Mouse (Mus musculus) kidney, adult 11 months (tissue): ENCODE data around the gene Raver1.

Source experiments
- DNase-seq: peaks from one replicate; pipeline ENCODE4 v3.0.0; 2022

Gene Raver1

DNA sequence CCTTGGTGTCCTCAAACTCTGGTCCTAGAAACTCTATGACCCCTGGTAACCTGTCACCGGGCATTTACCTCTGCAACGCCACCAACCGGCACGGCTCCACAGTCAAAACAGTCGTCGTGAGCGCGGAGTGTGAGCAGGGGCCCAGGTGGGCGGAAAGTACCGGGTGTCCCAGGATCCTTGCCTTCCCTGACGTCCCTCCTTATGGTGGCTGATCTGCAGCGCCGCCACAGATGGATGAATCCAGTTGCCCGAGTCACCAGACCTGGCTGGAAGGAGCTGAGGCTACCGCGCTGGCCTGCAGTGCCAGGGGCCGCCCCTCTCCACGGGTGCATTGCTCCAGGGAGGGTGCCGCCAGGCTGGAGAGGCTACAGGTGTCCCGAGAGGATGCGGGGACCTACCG, 55.1 kb downstream of the Raver1 start:
- DNase-seq = no peak

GRCm38 (mm10) chr9:21036161-21036560, 55.6 kb downstream of the Raver1 start:
- DNase-seq = no peak

DNA sequence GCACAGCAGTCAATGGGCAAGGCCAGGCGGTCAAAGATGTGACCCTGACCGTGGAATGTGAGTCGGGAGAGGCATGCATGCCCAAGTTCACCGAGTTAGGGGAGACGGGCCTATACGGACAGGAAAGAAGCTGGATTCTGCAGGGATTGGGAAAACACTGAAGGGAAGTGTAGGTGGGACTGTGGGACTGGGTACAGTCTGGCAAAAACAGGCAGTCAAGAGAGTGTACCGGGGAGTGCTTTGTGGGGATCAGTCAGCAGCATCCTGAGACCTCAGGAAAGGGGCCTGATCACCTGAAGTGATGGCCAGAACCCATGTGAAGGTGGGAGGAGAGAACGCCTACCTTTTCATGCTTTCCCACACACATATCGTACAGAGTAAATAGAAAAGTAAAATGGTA, 56.2 kb downstream of the Raver1 start:
- no peak for DNase-seq

DNA sequence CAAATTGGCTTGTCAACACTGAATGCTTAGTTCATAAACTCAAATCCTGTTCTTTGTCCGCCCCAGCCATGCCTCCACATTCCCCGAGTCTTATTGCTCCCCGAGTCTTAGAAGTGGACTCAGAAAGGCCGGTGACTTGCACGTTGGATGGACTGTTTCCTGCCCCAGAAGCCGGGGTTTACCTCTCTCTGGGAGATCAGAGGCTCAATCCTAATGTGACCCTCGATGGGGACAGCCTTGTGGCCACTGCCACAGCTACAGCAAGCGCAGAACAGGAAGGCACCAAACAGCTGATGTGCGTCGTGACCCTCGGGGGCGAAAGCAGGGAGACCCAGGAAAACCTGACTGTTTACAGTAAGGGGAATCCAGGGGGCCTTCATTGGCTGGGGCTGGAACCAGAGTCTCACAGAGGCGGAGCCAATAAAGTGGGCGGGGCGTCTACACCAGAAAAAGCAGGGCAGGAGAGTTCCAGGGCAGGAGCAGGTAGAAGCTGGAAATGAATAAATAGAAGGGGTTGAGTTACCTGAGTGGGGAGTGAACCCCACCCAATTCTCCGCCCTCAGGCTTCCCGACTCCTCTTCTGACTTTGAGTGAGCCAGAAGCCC, 57.2 kb downstream of the Raver1 start:
- no peak for DNase-seq

DNA sequence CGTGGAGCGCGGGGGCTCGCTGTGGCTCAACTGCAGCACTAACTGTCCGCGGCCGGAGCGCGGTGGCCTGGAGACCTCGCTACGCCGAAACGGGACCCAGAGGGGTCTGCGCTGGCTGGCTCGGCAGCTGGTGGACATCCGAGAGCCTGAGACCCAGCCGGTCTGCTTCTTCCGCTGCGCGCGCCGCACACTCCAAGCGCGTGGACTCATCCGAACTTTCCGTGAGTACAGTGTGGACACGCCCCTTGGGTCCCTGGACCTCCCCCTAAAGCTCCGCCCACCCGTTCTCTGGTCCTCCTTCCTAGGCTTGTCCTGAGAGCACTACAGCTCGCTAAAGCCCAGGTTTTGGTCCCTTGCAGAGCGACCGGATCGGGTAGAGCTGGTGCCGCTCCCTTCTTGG, 58.7 kb downstream of the Raver1 start:
- peak; percentile 89 for DNase-seq

DNA sequence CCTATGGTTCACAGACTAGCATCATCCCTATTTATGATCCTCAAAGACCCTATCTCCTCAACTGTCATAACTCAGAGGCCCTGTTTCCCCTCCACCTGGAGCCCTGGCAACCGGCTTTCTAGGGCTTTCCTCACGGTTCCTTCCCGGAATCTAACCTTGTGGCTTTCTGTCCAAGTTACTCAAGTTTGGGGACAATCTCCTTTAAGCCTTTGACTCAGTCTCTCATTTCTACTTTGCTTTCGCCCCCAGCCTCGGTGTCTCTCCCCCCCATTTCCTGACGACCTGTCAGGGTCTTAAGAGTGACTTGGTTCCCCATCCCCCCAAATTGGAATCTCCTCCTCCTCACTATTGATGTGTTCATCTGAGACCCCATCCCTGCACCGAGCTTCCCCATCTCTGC, 59.3 kb downstream of the Raver1 start:
- DNase-seq = no peak

- no peak for DNase-seq
These were observed 59.9 kb downstream of the Raver1 start, which contains the start of gene Icam5 for GRCm38 (mm10) chr9:21031896-21032351. TSS of gene Icam5 (plus strand) at chr9:21032073.

DNA sequence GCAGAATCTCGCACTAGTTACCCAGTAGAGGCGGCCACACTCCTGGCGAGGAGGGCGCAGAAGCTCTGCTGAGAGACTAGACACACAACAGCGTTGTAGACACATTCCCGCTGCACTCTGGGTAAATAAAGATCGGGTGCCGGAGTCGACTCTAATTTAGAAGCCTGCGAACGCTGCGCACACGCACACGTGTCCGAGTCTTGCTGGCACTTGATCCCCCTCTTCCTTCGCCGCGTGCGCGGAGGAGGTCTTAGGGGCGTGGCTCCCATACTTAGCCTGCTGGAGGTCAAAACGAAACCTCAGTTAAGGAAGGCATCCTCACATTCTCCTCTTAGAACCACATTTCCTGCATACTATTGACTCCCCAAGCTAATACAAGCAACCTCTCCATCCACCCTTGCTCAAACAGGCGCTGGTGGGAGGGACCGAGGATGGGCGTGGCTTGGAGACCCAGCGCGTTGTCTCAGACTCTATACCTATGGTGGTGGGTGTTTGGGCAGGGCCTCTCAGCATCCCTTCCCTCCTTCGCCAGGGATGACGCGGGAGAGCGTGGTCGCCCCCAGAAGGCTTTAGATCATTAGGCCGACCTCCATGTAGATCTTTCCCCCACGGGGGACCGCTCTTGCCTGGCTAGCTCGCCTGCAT, 60.4 kb downstream of the Raver1 start:
- DNase-seq = no peak

- DNase-seq = peak; percentile 92
These were observed 61.0 kb downstream of the Raver1 start for GRCm38 (mm10) chr9:21030781-21031250.

DNA sequence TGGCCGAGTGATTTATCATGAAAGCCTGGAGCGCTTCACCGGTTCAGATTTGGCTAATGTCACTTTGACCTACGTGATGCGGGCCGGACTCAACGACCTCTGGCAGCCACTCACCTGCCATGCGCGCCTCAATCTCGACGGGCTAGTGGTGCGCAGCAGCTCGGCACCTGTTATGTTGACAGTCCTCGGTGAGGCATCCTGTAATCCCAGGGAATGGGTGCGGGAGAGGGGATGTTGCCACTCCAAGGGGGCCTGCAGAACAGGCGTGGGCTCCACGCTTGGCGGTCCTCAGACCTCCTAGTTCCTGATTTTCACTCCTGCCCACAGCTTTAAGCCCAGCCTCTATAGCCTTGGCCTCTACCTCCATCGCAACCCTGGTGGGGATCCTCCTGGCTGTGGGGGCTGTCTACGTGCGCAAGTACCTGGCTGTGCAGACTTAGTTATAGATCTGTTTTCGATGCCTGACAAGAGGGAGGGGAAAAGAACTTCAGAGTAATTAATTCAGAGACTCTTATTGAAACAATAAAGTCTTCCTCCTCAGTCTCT, 61.7 kb downstream of the Raver1 start:
- no peak for DNase-seq

DNA sequence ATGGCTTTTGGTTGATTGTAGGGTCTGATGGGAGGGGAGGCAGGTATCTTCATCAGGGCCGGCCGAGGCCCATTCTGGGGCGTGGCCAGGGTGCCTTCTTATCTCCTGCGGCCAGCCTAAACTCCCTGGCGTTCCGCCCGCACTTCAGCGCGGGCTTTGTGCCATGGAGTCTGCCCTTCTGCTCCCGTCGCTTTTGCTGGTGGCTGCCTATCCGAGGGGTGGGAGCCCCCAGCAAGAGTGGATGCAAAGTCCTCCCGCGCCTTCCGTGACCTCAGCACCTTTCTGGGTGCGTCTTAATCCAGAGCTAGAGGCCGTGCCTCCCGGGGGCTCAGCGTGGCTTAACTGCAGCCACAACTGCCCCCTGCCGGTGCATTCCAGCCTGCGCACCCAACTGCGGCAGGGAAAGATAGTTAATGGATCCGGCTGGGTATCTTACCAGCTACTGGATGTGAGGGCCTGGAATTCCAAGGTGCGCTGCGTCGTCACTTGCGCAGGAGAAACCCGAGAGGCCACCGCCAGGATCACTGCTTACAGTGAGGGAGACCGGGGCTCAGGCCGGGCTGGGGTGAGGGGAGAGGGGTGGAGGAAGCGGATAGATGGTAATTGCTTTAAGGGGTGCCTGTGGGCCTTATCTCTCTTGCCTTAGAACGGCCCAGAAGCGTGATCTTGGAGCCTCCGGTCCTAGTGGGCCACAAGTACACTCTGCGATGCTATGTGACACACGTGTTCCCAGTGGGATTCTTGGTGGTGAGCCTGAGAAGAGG, 62.3 kb downstream of the Raver1 start, which contains the start of gene Icam4:
Gene Icam4, plus strand, starts transcription at position 83 of the 764 bp plus-strand sequence.
- peak; percentile 84 for DNase-seq

GRCm38 (mm10) chr9:21028560-21029110, 63.2 kb downstream of the Raver1 start:
- no peak for DNase-seq

- no peak for DNase-seq
These were observed 64.0 kb downstream of the Raver1 start for GRCm38 (mm10) chr9:21027774-21028290.

- no peak for DNase-seq
These were observed 65.0 kb downstream of the Raver1 start for GRCm38 (mm10) chr9:21026849-21027248.

- DNase-seq = no peak
These were observed 66.5 kb downstream of the Raver1 start for GRCm38 (mm10) chr9:21025258-21025810.
